Mouse (Mus musculus): ENCODE results near the gene Rnf40. TPM values are rescaled to one million over a fixed set of nuclear protein-coding genes. Genes with fewer than 3 reads are reported as not detected.

Gene Rnf40
- 137 TPM for polyA plus RNA-seq (2017; shearing (Covaris generic))

GRCm38 (mm10) chr7:127588011-127588871 lies at the start of gene Rnf40, which contains the start of gene Ccdc189:
Rnf40 (plus strand) TSS chr7:127588767.
Ccdc189 (minus strand) TSS chr7:127588595.

GRCm38 (mm10) chr7:127561340-127561858 lies 27.2 kb upstream of the Rnf40 start, which contains the start of gene Tmem265:
Tmem265 (plus strand) TSS chr7:127561390.

GRCm38 (mm10) chr7:127572895-127573471 lies 15.6 kb upstream of the Rnf40 start, which contains the start of gene Phkg2:
Phkg2 (plus strand) TSS chr7:127573340.

GRCm38 (mm10) chr7:127614891-127615843 lies 26.6 kb downstream of the Rnf40 start, which contains the start of gene Zfp629:
Zfp629 (minus strand) TSS chr7:127615797.

Other genes with a start within 250 kb of the Rnf40 start
- gene Zfp768, start 243.2 kb upstream of the Rnf40 start, polyA plus RNA-seq (2017; shearing (Covaris generic)) = not detected
- gene Zfp747, start 212.7 kb upstream of the Rnf40 start, polyA plus RNA-seq (2017; shearing (Covaris generic)) = 28.3 TPM
- gene 9130019O22Rik, start 201.6 kb upstream of the Rnf40 start, polyA plus RNA-seq (2017; shearing (Covaris generic)) = 7.7 TPM
- gene E430018J23Rik, start 195.1 kb upstream of the Rnf40 start, polyA plus RNA-seq (2017; shearing (Covaris generic)) = 7.6 TPM
- 17.1 TPM for gene Zfp764, start 181.9 kb upstream of the Rnf40 start, polyA plus RNA-seq (2017; shearing (Covaris generic))
- 23.4 TPM for gene Zfp688, start 166.7 kb upstream of the Rnf40 start, polyA plus RNA-seq (2017; shearing (Covaris generic))
- gene Zfp689, start 139.6 kb upstream of the Rnf40 start, polyA plus RNA-seq (2017; shearing (Covaris generic)) = 12.4 TPM
- 147 TPM for gene Prr14, start 129.2 kb upstream of the Rnf40 start, polyA plus RNA-seq (2017; shearing (Covaris generic))
- gene Fbrs, start 109.6 kb upstream of the Rnf40 start, polyA plus RNA-seq (2017; shearing (Covaris generic)) = 15.9 TPM
- gene Srcap, start 76.8 kb upstream of the Rnf40 start, polyA plus RNA-seq (2017; shearing (Covaris generic)) = 92.2 TPM
- 5.2 TPM for gene Gm42715, start 69.2 kb upstream of the Rnf40 start, polyA plus RNA-seq (2017; shearing (Covaris generic))
- gene Tmem265, start 27.4 kb upstream of the Rnf40 start, polyA plus RNA-seq (2017; shearing (Covaris generic)) = 10.2 TPM
- gene Phkg2, start 15.4 kb upstream of the Rnf40 start, polyA plus RNA-seq (2017; shearing (Covaris generic)) = 113 TPM
- gene Ccdc189, start 172 bp upstream of the Rnf40 start, polyA plus RNA-seq (2017; shearing (Covaris generic)) = 0.46 TPM
- 0.85 TPM for gene Zfp629, start 27.0 kb downstream of the Rnf40 start, polyA plus RNA-seq (2017; shearing (Covaris generic))
- 35.3 TPM for gene Bcl7c, start 120.2 kb downstream of the Rnf40 start, polyA plus RNA-seq (2017; shearing (Covaris generic))
- gene Ctf1, start 124.0 kb downstream of the Rnf40 start, polyA plus RNA-seq (2017; shearing (Covaris generic)) = not detected
- gene Ctf2, start 143.4 kb downstream of the Rnf40 start, polyA plus RNA-seq (2017; shearing (Covaris generic)) = not detected
- gene Fbxl19, start 155.8 kb downstream of the Rnf40 start, polyA plus RNA-seq (2017; shearing (Covaris generic)) = 0.65 TPM
- 3.5 TPM for gene Orai3, start 181.0 kb downstream of the Rnf40 start, polyA plus RNA-seq (2017; shearing (Covaris generic))
- gene Setd1a, start 187.9 kb downstream of the Rnf40 start, polyA plus RNA-seq (2017; shearing (Covaris generic)) = 4.3 TPM
- not detected for gene Gm49388, start 196.8 kb downstream of the Rnf40 start, polyA plus RNA-seq (2017; shearing (Covaris generic))
- 0.75 TPM for gene Hsd3b7, start 211.8 kb downstream of the Rnf40 start, polyA plus RNA-seq (2017; shearing (Covaris generic))
- 122 TPM for gene Stx4a, start 235.5 kb downstream of the Rnf40 start, polyA plus RNA-seq (2017; shearing (Covaris generic))
- gene Stx1b, start 235.8 kb downstream of the Rnf40 start, polyA plus RNA-seq (2017; shearing (Covaris generic)) = not detected